Mouse (Mus musculus) c-Kit-negative CD71-positive TER-119-positive erythroid progenitor cells, embryonic 14.5 days (primary cell): Measurements from ENCODE around the gene Pou2f3.

ENCODE experiments used
- DNase-seq: peaks from one replicate; pipeline ENCODE4 v3.0.0-alpha.2; 2013; ENCODE audit warnings: low read depth, low spot score

Gene Pou2f3

DNA sequence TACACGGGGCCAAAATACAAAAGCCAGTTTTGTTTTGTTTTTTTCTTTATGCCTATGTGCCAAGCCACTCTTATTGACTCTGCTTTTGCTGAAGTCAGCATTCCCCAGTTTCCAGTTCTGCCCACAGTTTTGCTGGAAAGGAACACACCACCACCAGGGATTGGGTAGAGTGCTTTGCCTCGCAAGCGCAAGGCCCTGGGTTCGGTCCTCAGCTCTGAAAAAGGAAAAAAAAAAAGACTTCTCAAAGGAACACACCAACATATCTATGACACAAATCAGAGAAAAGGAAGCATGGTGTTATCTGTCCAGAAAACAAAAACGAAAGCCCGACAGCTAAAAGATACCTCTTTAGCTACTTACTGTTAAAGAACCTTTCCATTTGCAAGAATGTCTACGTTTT lies 101.0 kb downstream of the Pou2f3 start:
- DNase-seq: no peak

DNA sequence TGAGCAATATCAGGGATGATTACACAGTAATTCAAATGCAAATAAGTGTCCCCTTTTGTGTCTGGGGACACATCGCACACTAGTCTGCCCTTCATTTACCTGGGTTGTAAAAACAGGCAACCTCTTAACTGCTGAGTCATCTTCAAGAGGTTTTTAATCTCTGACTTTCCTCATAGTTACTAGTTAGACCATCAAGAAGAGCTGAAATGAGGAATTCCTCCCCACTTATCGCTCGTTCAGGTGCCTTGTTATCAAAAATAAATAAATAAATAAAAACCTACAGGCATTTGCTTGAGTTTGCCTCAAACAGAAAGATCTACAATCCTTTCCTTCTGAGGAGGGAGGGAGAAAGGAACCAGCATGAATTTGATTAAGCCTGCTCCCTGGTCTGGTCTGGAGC lies 101.4 kb downstream of the Pou2f3 start:
- DNase-seq: no peak

DNA sequence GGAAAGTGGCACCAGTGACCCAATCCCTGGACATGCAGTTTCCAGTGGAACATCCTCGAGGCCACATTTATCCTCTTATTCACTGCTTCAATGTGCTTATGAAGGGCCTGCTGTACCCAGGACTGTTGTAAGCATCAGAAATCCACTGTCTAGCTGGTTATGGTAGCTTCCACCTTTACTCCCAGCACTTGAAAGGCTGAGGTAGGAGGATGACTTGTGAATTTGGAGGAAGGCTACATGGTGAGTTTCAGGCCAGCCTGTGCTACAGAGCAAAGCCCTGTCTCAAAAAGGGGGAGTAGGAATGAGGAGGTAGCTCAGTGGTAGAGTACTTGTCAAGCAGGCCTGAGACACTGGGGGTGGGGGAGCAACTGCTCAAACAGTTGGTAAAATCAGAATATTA lies 102.1 kb downstream of the Pou2f3 start:
- DNase-seq: no peak

DNA sequence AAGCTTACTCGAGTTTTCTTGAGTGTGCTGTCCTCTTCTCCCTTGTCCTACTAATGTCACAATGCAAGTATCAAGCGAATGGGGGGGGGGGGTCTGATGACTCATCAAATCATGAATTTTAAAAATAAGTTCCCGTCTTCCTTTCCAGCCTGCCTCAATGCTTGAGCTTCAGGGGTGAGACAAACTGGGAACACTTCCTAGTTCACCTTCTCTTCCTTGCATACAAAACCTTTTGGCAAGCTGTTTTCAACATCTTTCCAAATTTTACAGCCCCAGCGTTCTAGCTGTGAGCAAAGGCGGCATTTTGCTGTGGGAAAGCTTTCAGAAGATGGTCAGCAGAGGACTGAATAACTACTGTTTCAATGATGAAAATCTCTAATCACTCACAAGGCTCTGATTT lies 102.6 kb downstream of the Pou2f3 start:
- no peak for DNase-seq

DNA sequence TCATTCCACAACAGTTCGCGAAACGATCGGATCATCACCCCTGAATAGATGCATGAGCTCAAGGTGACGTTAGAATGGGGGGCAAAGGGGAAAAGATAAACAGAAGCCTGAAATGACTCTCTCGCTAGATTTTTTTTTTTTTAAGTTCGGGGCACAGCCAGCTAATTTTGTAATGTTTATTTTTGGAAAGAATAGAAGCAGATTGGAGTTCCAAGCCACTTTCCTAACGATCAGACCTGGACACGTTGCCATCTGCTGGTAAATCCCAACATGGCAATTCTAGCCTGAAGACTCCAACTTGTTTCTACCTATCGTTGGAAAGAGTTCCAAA lies 103.0 kb downstream of the Pou2f3 start, which contains the start of gene Arhgef12:
Gene Arhgef12, minus strand, starts transcription at position 53 of the 331 bp plus-strand sequence.
- no peak for DNase-seq

DNA sequence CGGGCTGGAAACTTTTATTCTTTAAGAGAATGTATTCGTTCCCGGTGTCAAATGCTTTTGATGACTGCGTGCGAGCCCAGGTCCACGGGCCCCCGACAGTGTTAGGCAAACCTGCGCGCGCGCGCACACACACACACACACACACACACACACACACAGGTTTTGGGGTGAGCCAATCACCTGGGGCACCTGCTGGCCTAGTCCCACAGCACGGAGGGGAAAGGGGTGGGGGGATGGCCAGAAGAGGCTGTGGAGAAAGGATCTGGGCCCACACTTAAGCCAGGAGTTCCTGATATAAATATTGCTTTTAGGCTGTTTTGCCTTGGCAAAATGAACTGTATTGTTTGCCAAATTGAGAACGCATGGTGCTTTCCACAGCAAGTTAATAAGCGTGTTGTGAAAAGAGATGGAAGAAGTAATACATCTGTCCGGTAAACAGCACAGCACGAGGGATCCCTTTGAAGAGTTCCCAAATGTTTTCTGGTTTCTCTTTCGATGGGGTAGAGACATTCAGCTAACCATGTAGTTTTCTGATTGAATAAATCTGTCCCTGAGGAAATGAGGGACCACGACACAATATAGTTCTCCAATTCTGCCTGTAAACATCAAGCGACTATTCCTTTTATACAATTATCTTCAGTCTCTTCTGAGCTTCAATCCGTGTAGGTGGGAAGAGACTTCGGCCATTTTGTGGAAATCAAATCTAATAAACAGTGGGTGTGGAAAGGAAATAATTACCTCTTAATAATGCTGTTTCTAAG lies 103.6 kb downstream of the Pou2f3 start:
- no peak for DNase-seq

DNA sequence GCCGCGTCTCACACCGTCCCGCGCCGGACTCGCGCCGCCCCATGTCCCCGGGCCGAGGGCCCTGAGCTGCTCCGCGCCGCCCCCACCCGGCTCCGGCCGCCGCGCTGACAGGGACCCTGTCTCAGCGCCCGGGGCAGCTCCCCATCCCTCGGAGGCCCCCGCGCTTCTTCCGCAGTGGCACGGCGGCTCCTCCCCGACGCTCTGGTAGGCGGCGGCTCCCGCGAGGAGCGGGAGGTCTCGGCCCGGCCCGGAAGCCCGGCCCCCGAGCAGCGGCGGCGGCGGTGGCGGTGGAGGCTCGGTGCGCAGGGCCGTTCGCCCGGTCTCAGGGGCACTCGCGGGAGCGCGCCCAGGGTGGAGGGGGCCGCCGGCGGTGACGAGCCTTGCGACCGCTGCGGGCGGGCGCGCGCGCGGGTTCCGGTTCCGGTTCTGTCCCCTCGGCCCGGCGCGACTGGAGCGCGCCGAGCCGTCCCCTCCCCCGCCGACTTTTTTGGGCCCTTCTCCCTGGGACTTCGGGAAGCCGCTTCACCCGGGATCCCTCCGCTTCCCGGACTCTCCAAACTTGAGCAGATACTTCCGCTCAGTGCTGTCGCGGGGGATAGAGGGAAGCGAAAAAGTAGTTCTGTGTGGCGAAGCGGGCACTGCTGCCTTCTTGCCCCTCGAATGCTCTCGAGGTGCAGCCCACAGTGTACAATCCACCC lies 104.4 kb downstream of the Pou2f3 start:
- DNase-seq: peak; percentile 62

DNA sequence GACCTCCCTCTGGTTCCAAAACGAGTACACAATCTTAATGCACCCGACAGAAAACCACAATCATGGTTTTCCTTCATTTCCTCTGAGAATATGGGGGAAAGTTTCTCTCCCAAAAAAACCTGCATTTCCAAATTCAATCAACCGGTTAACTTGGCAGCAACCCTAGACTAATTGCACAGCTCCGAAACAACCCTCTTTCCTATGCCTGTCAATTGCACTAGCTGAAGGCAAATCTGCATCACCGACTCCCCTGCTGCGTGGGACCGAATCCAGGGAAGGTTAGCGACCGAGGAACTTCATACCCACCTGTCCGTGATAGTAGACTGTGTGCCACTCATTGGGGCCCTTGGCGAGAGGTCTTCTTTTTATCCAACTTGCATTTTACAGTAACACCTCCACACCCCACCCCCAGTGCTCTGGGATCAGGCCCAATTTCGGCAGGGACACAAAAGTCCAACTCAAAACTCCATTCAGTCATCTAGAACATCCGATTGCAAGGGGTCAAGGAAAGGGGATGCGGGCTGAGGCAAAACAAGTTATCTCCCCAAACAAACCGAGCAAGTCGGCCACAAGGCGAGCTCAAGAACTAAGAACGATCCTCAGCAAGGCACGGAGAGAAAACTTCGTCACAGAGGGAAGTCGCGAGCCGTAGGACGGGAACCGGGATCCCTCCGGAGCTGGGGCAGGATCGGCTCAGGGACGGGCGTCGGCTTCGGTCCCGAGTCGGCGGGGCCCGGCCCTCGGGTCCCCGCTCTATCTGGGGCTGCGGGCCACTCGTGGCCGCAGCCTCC lies 105.1 kb downstream of the Pou2f3 start:
- DNase-seq: no peak

DNA sequence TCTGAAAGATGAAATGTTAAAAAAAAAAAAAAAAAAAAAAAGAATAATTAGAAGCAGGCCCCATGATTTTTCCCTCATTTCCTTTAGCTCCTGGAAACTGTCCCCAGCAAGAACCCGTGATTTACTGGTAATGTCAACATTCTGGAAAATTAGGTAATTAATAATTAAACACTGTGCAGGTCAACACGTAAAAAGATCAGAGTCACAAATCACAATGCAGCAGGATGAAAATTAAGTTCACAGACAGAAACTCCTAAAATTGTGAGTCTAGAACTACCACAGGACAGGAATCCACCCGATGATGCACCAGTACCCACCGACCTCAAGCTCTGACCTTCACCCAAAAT lies 105.7 kb downstream of the Pou2f3 start:
- DNase-seq: no peak

DNA sequence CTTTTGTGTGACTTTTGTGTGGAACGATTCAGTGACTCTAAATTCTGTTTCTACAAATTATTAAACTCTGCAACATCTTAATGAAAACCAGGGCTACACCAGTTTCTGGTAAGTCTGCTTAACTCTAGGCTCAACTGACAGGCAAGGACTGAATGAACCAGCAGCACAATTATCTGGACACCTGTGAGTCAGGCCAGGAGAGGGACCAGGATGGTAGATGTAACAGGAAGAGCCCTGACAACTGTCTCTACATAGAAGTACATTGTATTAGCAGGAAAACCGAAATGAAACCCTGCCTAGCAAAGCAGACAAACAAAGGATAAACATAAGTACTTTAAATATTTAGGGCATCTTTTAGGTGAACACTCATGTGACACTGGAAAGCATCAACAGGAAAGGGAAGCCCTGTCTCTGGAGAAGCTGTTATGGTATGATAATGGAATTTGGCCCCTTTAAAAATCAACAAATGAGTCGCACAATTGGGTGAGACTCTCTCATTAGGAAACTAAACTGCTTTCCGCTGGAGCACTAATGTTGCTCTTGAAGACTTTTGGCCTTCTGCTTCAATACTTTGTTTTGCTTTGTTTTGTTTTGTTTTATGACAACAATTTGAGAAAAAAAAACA lies 106.4 kb downstream of the Pou2f3 start:
- peak; percentile 53 for DNase-seq

DNA sequence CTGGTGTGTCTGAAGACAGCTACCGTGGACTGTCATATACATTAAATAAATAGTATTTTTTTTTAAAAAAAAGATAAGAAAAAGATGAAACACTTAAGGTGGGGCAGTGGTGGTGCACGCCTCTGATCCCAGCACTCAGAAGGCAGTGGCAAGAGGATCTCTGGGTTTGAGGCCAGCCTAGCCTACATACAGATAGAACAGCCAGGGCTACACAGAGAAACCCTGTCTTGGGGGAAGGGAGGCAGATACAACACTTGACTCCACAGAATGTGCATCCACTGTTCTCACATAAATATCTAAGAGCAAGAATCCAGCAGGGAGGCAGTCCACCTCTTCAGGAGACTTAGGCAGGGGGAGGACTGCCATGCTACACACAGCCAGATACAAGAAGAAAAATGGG lies 107.2 kb downstream of the Pou2f3 start:
- DNase-seq: peak; percentile 51

DNA sequence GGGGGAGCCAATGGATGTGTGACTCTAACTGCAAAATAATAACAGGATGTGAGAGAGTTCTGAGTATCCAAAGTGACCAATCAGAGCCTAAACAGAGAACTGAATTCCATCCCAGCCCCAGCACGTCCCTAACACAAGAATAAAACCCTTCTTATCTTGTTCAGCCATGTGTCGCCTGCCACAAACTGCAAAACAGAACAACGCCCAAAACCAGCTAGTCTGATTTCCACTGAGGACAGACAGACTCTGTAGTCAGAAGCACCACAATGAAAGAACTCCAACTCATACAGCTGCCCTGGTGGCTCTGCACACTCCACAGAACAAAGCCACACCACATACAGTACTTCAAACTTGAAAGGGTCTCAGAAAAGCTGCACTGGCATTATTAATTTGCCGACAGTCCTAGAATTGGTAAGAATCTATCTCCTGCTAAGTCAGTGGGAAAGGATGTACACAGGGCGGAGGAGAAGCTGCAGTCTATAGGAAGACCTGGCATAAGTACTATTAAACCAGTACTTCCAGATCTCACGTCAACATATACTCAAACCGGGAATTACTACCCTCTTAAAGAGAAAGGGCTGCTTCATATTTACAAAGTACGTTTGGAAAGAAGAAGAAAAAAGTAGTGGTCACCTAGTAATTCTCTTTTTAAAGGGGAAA lies 108.1 kb downstream of the Pou2f3 start:
- DNase-seq: peak; percentile 86

DNA sequence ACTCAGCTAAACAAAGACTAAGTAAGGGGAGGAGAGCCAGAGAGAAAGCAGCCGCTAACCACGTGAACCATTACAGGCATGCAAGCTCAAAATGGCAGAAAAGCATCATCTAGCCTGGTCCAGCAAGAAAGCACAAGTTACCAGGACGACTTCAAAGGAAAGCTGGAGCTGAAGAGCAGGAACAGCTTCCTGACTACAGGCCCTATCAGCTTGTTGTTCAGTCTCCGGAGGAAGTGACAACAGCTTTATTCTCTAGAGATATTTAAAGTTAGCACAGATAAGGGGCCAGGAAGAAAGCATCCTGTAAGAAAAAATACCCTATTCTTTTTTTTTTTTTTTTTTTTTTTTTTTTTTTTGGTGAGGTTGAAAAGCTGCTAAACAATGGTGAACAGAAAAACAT lies 111.2 kb downstream of the Pou2f3 start:
- DNase-seq: no peak

DNA sequence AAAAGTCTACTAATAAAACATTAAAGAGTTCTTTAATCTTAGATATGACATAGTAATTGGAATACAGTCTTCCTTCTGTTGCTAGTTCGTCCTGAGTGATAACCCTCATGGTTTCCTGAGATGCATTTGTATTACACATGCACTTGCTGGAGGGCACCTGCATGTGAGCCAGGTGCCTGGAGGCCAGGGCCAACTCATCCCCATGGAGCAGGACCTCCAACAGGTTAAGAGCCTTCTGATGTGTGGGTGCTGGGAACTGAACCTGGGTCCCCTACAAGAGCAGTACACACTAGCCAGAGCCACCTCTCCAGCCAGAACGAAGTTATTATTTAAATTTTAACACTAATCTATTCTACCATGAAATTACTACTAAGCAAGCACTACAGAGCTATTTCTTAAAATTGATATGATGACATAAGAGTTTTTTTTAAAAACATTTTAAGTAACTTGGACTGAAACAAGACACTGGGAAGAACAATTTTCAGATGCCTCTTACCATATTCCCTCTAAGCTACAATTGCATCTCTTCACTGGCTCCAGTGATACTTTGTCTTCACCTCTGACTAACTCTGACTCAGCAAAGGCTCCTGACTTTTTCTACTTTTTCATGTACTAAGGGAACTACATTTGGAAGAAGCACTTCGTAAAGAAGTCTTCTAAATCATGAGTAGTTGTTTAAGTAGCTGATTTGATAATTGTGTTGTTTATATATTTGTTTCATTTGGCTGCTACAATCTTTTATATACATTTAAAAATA lies 112.2 kb downstream of the Pou2f3 start:
- DNase-seq: no peak

DNA sequence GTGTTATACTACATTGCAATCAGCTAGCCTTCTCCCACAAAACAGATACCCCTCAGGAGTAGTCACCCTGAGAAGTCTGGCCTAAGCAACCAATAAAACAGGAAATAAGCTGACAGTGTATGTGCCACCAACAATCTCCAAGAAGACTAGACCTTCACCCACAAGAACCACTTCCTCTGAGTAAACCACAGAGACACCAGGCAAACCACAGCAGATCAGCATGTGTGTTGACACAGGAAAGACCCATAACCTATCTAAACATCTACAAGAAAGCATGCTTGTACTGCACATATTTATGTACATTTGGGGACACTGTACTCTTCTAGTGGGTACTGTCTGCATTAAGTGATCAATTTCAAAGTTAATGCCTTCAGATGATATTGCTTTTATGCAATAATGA lies 113.8 kb downstream of the Pou2f3 start:
- DNase-seq: no peak

DNA sequence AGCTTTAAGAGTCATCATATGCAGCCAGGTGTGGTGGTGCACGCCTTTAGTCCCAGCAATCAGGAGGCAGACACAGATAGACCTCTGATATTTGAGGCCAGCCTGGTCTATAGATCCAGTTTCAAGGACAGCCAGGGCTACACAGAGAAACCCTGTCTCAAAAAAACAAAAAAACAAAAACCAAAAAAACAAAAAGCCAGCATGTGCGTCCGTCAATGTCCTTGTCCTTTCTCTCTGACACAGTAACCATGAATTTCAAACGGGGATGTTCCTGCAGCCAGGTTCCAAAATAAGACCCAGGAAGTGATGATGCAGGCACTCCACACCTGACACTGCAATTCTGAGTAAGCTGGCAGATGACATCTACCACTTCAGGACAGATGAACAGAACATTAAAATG lies 115.3 kb downstream of the Pou2f3 start:
- DNase-seq: no peak

DNA sequence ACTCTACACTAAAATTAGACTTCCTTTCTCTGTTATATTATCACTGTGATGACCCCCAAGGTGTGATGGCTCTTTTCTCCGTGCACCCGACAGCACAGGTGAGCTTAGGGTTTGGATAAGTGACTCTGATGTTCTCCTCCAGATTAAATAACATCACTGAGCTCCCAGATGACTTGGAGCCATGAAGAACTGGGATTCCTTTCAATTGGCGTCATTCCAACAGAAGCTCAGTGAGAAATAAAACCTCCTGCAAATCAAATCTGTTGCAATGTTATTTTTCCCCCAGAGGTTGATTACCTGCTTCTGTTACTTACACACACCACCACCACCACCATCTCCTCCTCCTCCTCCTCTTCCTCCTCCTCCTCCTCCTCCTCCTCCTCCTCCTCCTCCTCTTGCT lies 116.4 kb downstream of the Pou2f3 start:
- no peak for DNase-seq

DNA sequence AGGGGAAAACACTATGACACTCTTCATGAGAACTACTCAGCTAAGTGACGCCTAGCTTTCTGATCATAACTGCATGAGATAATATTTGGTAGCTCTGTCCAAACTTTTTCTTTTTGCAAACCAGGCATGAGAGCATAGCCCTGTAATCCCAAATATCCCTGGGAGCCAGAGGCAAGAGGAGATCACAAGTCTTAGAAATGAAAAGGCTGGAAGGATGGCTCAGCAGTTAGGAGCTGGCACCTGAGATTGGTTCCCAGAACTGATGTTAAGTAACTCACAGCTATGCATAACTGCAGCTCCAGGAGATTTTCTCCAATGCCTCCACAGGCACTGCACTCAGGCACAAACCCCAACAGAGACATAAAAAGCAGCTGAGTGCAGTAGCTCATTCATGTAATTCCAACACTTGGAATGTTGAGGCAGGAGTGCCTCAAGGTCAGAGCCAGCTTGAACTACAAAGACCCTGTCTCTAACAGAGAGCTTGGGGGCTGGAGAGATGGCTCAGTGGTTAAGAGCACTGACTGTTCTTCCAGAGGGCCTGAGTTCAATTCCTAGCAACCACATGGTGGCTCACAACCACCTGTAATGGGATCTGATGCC lies 124.4 kb downstream of the Pou2f3 start:
- no peak for DNase-seq

DNA sequence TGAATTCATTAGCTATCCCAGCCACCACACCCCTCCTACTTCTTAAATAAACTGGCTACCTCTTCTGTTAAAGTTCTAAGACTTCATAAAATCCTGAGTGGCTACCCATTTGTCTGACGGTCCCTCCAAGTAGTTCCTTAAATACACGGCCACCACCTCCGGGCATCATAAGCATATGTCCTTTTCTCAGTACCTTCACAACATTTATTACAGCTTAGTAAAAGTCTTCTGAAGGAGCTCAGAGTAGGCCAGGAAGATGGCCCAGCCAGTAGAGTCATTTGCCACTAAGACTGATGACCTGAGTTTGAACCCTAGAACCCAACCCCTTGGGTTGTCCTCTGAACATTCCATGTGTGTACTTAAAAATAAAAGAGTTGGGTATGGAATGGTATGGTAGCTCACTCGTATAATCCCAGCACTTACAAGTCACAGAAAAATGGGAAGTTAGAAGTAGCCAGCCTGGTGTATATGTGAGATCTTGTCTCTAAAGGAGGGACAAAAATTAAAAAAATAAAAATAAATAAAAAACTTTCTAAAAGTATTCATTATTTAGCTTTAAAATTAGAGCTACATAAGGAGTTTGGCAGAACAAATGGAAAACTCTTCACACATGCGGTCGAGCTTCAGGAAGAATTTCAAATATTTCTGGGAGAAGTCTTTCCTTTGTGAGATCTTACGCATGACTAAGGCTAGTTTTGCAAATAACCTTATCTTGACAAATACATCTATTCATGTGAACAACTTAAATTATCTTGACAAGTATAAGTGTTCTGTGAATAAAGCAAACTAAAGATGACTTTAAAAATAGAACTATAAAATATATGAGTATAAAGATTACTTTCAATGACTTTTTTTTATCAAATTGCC lies 125.4 kb downstream of the Pou2f3 start:
- DNase-seq: no peak
